Mouse (Mus musculus): ENCODE measurements at regions not wholly inside any gene's neighbourhood (a gene's known extent, or its start where the extent isn't known, plus 50 kb on each side); places are given as distances from the start of the nearest gene placed in this dataset.
A peak's percentile ranks its signal among the peaks of the same experiment; 100 is the strongest.
"Not testable (repeated sequence)": the region's sequence is repeated elsewhere in the genome, so short reads cannot be mapped to it uniquely, and the experiment has no call there.

GRCm38 (mm10) chr13:61805300-61805699 lies 235.4 kb upstream of the Cts3 start:
- DNase-seq: not testable (repeated sequence)

GRCm38 (mm10) chr13:61804168-61804874 lies 234.4 kb upstream of the Cts3 start:
- peak; percentile 40 for DNase-seq

DNA sequence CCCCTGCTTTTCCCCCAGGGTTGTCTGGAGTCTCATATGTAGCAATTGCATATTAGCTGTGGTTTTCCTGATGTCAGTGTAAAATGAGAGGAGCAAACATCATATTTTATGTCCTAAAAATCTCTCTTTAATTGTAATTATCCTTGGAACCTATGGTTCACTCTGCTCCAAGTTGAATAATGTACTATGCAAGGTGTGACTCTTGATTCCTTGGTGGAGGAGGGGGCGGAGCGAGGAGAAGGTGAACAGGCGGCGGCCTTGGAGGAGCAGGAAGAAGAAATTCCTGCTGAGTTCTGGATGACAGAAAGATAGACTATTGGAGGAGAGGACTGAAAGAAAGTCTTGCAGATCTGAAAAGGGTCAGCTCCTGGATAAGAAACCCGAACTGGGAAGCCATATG lies 233.8 kb upstream of the Cts3 start:
- DNase-seq: not testable (repeated sequence)

DNA sequence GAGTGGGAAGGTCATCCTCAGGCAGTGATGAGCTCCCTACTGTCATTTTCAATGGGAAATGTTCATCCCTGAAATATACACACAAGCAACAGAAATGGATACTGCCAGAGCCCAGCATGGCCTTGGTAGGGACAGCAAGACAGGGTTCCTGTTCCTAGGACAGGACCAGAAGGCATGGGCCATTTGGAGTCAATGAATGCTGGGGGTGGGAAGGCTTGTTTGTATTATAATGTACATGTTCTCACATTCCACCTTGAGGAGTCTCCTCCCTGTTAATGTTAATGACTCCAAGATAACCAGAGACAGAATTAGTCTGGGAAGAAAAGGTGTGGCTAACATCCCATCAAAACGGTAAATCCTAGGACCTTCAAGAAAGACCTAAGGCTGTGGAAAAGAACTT lies 193.5 kb upstream of the Cts3 start:
- not testable (repeated sequence) for DNase-seq

Small RNA genes in the stretch of these regions (microRNA-seq; reads per million reads assigned to microRNA genes)
- 0 reads per million in 2 experiments for gene Gm23739
